Mouse (Mus musculus): Measurements from ENCODE around the gene Sord.

Gene Sord

GRCm38 (mm10) chr2:122302574-122303241, 68.2 kb downstream of the Sord start:
- peak in 1 of 2 experiments; percentile 55 for DNase-seq (ENCODE audit: low spot score in 2 of 2)

- no peak for DNase-seq (ENCODE audit: low spot score in 2 of 2)
Measured at GRCm38 (mm10) chr2:122304544-122304943, 70.0 kb downstream of the Sord start.

GRCm38 (mm10) chr2:122305097-122305892, 70.7 kb downstream of the Sord start:
- DNase-seq (ENCODE audit: low spot score in 2 of 2), result no peak

GRCm38 (mm10) chr2:122306184-122306583, 71.6 kb downstream of the Sord start:
- DNase-seq (ENCODE audit: low spot score in 2 of 2), result no peak

- DNase-seq (ENCODE audit: low spot score in 2 of 2), result no peak
Measured at GRCm38 (mm10) chr2:122309647-122310046, 75.1 kb downstream of the Sord start.

- DNase-seq (ENCODE audit: low spot score in 2 of 2), result no peak
Measured at GRCm38 (mm10) chr2:122311561-122311960, 77.0 kb downstream of the Sord start.

GRCm38 (mm10) chr2:122312722-122313417, 78.3 kb downstream of the Sord start:
- peak in 1 of 2 experiments; percentile 46 for DNase-seq (ENCODE audit: low spot score in 2 of 2)

- no peak for DNase-seq (ENCODE audit: low spot score in 2 of 2)
Measured at GRCm38 (mm10) chr2:122313536-122313935, 79.0 kb downstream of the Sord start, which contains the start of gene Duoxa1. Gene Duoxa1 (minus strand): TSS chr2:122313730.

All from left cerebral cortex, adult 9 months (tissue).